Mouse (Mus musculus): ENCODE results near the gene Anks3. TPM values are rescaled to one million over a fixed set of nuclear protein-coding genes. Genes with fewer than 3 reads are reported as not detected.

The Anks3 gene
- total and polyA plus RNA-seq, 3 experiments, result 27.1 to 33.9 TPM; not detected in 1

DNA sequence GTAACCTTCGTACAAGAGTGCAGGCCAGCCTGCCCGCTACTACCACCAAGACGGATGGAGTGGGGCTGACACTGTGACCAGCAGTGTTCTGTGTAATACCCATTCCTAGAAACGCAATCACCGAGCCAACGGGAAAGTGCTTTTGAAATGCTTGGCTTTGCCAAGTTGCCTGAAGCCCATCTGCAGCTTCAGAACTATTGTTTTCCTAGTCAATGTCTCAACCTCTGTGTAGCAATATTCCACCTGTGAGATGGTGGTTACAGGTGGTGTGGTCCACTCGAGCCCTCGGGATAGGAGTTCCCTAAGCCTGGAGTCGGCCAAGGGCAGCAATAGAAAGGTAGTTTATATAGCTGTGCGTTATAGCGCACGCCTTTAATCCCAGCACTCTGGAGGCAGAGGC lies 20.7 kb upstream of the Anks3 start:
- Histone ChIP-seq H3K4me1 (ENCODE audit: control insufficient read depth in 1 of 2, insufficient read depth in 2 of 2, low read length in 2 of 2) (no peaks in the 10 kb centered on the region), H3K9me3 (replicated peaks; ENCODE audit: insufficient read depth, low read length) (no peaks in the 10 kb centered on the region), H3K9ac (ENCODE audit: control insufficient read depth, low read depth, low read length, poor library complexity, severe bottlenecking) (no peak overlapping the region), H3K27me3 (ENCODE audit: control insufficient read depth in 1 of 2, insufficient read depth in 2 of 2, low read length in 2 of 2) (peaks cover under 1 to 6% of the 10 kb centered on the region in 2 experiments), H3K79me2 (ENCODE audit: control insufficient read depth, insufficient read depth, low read length, poor library complexity) (no peaks in the 10 kb centered on the region), H3K36me3 (ENCODE audit: control insufficient read depth in 1 of 2, insufficient read depth in 2 of 2, low read length in 2 of 2) (no peaks in the 10 kb centered on the region), H3K27ac (ENCODE audit: control insufficient read depth, low read depth, low read length) (no peak overlapping the region), H3K4me3 (ENCODE audit: control insufficient read depth in 1 of 2, insufficient read depth in 1 of 2, low read depth in 2 of 2, low read length in 2 of 2) (no peak overlapping the region)
- no peak for DNase-seq (ENCODE audit: low read depth, low spot score)
- TF ChIP-seq SMC3 (IDR thresholded peaks at IDR 0.05; ENCODE audit: low read depth, low read length) (no peak), SIN3A (IDR thresholded peaks at IDR 0.05; ENCODE audit: low read length) (no peak), ZNF384 (IDR thresholded peaks at IDR 0.05; ENCODE audit: low read depth, low read length) (no peak), UBTF (IDR thresholded peaks at IDR 0.05; ENCODE audit: borderline replicate concordance, insufficient read depth, low read depth, low read length) (no peak), MYC (IDR thresholded peaks at IDR 0.05; ENCODE audit: low read depth, low read length) (no peak), RAD21 (IDR thresholded peaks at IDR 0.05; ENCODE audit: low read depth, low read length) (no peak), TBP (IDR thresholded peaks at IDR 0.05; ENCODE audit: low read depth, low read length) (no peak), EP300 (IDR thresholded peaks at IDR 0.05; ENCODE audit: low read depth in 1 of 2, low read length in 2 of 2) (no peak), MEF2A (IDR thresholded peaks at IDR 0.05; ENCODE audit: extremely low read depth, insufficient replicate concordance, low read depth, low read length, poor library complexity, severe bottlenecking) (no peak), ZMIZ1 (IDR thresholded peaks at IDR 0.05; ENCODE audit: low read depth, low read length) (no peak), CHD2 (IDR thresholded peaks at IDR 0.05; ENCODE audit: low read length) (no peak), NELFE (IDR thresholded peaks at IDR 0.05; ENCODE audit: low read depth, low read length) (no peak), CHD1 (IDR thresholded peaks at IDR 0.05; ENCODE audit: low read depth, low read length) (no peak), GABPA (IDR thresholded peaks at IDR 0.05; ENCODE audit: low read depth, low read length) (no peak)

DNA sequence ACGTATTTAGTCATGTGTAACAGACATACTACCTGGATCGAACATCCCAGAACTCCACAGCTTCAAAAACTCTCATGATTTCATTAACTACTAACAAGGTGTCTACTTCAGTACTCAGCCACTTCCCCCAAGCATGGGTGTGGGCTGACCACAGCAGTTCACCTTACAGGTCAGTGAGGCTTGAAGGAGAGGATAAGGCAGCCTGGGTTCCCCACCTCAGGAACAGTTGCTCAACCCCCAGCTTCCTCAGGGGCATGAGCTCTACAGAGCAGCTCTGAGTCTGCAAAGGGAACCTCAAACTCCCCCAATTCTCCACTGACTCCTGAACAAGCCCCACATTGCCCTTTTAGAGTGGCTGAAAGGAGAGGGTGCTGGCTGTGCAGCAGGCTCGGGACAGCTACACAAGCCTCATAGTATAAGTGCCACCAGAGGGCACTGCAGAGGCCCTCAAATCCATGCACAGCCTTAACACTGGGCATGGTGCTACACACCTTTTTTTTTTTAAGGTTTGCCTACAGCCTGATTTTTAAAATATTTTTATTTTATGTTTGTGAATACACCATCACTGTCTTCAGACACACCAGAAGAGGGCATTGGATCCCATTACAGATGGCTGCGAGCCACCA lies 15.9 kb upstream of the Anks3 start:
- Histone ChIP-seq H3K9ac (ENCODE audit: control insufficient read depth, low read depth, low read length, poor library complexity, severe bottlenecking) (no peak overlapping the region), H3K4me3 (ENCODE audit: control insufficient read depth in 1 of 2, insufficient read depth in 1 of 2, low read depth in 2 of 2, low read length in 2 of 2) (no peak overlapping the region), H3K36me3 (ENCODE audit: control insufficient read depth in 1 of 2, insufficient read depth in 2 of 2, low read length in 2 of 2) (no peaks in the 10 kb centered on the region), H3K79me2 (ENCODE audit: control insufficient read depth, insufficient read depth, low read length, poor library complexity) (no peaks in the 10 kb centered on the region), H3K27ac (ENCODE audit: control insufficient read depth, low read depth, low read length) (no peak overlapping the region), H3K4me1 (ENCODE audit: control insufficient read depth in 1 of 2, insufficient read depth in 2 of 2, low read length in 2 of 2) (no peaks in the 10 kb centered on the region), H3K27me3 (ENCODE audit: control insufficient read depth in 1 of 2, insufficient read depth in 2 of 2, low read length in 2 of 2) (peaks cover 0 to 6% of the 10 kb centered on the region in 2 experiments; a peak in 2 of 4 replicates), H3K9me3 (replicated peaks; ENCODE audit: insufficient read depth, low read length) (no peaks in the 10 kb centered on the region)
- TF ChIP-seq RAD21 (IDR thresholded peaks at IDR 0.05; ENCODE audit: low read depth, low read length) (peak; percentile 55), NRF1 (IDR thresholded peaks at IDR 0.05; ENCODE audit: insufficient read depth, low read depth, low read length, poor library complexity, severe bottlenecking) (no peak), SMC3 (IDR thresholded peaks at IDR 0.05; ENCODE audit: low read depth, low read length) (peak; percentile 92), ETS1 (IDR thresholded peaks at IDR 0.05; ENCODE audit: low read depth, low read length) (no peak), POLR2A (IDR thresholded peaks at IDR 0.05; ENCODE audit: control insufficient read depth in 1 of 2, insufficient read depth in 1 of 2, low read depth in 1 of 2, low read length in 2 of 2, poor library complexity in 1 of 2) (no peak), ZNF384 (IDR thresholded peaks at IDR 0.05; ENCODE audit: low read depth, low read length) (peak; percentile 63), POLR2AphosphoS5 (IDR thresholded peaks at IDR 0.05; ENCODE audit: borderline replicate concordance, low read depth, low read length) (no peak), GATA1 (IDR thresholded peaks at IDR 0.05; ENCODE audit: low read depth, low read length) (no peak), CTCF (IDR thresholded peaks at IDR 0.05 in 2 of 3, conservative IDR thresholded peaks at IDR 0.05 in 1 of 3; ENCODE audit: control insufficient read depth in 1 of 3, insufficient read depth in 1 of 3, low read depth in 2 of 3, low read length in 3 of 3, poor library complexity in 1 of 3, severe bottlenecking in 1 of 3) (peak; percentile 58 to 79 (median 74)), ZC3H11A (IDR thresholded peaks at IDR 0.05; ENCODE audit: low read depth, low read length) (peak; percentile 54; the same call in 1 of the 2 replicates), MEF2A (IDR thresholded peaks at IDR 0.05; ENCODE audit: extremely low read depth, insufficient replicate concordance, low read depth, low read length, poor library complexity, severe bottlenecking) (no peak)
- DNase-seq (ENCODE audit: low read depth, low spot score), result peak; percentile 64
